Comparison of ENCODE assay signal across 8 mouse cellular contexts in genomic region chr6:51173620-51174442, GRCm38 (mm10).
A peak's percentile ranks its signal among the peaks of the same experiment; 100 is the strongest.
DNase-seq lines count a peak whose midpoint lies in the region; ATAC-seq and TF ChIP-seq lines count a peak whose summit lies in the region.

No protein-coding gene starts in this region.

- peak overlapping the region; percentile 74 for H3K27ac ChIP-seq in heart, embryonic 11.5 days (ENCODE audit: low read depth, low read length)
- H3K27ac ChIP-seq in embryonic fibroblast, embryonic 13.5 days (ENCODE audit: insufficient read depth, low read length), result peak overlapping the region; percentile 98
- peak overlapping the region; percentile 86 for H3K27ac ChIP-seq in kidney, postnatal 0 days
- no peak overlapping the region for H3K27ac ChIP-seq in left cerebral cortex, adult 2 months

- peak overlapping the region; percentile 91 for H3K4me2 ChIP-seq in heart, embryonic 11.5 days
- H3K4me2 ChIP-seq in kidney, postnatal 0 days (ENCODE audit: low read length), result peak overlapping the region; percentile 85

- intact Hi-C loops in left cerebral cortex, adult 2 months (cut with DNase I), result loop anchor here (5.0 kb wide), 1 partner anchor 1403 kb away; no protein-coding TSS in a partner anchor

- peaks cover 16% of the 10 kb centered on the region for H3K4me1 ChIP-seq in heart, embryonic 11.5 days (ENCODE audit: control insufficient read depth, insufficient read depth, low read length)
- peaks cover 6% of the 10 kb centered on the region; the same call in 1 of the 2 replicates for H3K4me1 ChIP-seq in embryonic fibroblast, embryonic 13.5 days (ENCODE audit: control insufficient read depth, insufficient read depth, low read length)
- peaks cover 17% of the 10 kb centered on the region for H3K4me1 ChIP-seq in kidney, postnatal 0 days (replicated peaks; ENCODE audit: insufficient read depth, low read length)

- ATAC-seq in heart, embryonic 11.5 days (replicated peaks; ENCODE audit: insufficient number of reproducible peaks, low FRiP score, low TSS enrichment), result no peak
- no peak for ATAC-seq in kidney, postnatal 0 days (replicated peaks; ENCODE audit: low FRiP score, low read depth)

- no peak for TF ChIP-seq CTCF in embryonic fibroblast, embryonic 13.5 days (IDR thresholded peaks at IDR 0.05; ENCODE audit: borderline replicate concordance, insufficient read depth, low read length)
- TF ChIP-seq CTCF in kidney, postnatal 0 days (IDR thresholded peaks at IDR 0.05; ENCODE audit: low read depth), result no peak
- TF ChIP-seq CTCF in left cerebral cortex, adult 2 months (IDR thresholded peaks at IDR 0.05), result no peak

- H3K36me3 ChIP-seq in heart, embryonic 11.5 days (ENCODE audit: control insufficient read depth, insufficient read depth, low read length), result no peaks in the 10 kb centered on the region
- H3K36me3 ChIP-seq in kidney, postnatal 0 days (ENCODE audit: insufficient read depth, low read length), result no peaks in the 10 kb centered on the region

- H3K9ac ChIP-seq in heart, embryonic 11.5 days (ENCODE audit: low read depth, low read length), result peak overlapping the region; percentile 69
- H3K9ac ChIP-seq in kidney, postnatal 0 days (ENCODE audit: low read depth, low read length), result peak overlapping the region; percentile 50; the same call in 1 of the 2 replicates

- under 1% methylated on average over 28 of the region's 28 CpGs for WGBS in heart, embryonic 11.5 days (ENCODE audit: insufficient replicate concordance)
- WGBS in kidney, postnatal 0 days, result 3% methylated on average over 28 of the region's 28 CpGs

- peaks cover 18% of the 10 kb centered on the region; the same call in 1 of the 2 replicates for H3K27me3 ChIP-seq in heart, embryonic 11.5 days (ENCODE audit: control insufficient read depth, insufficient read depth, low read length)
- H3K27me3 ChIP-seq in kidney, postnatal 0 days (ENCODE audit: insufficient read depth, low read length), result peaks cover 16% of the 10 kb centered on the region

- H3K4me3 ChIP-seq in heart, embryonic 11.5 days (ENCODE audit: low read depth, low read length), result peak overlapping the region; percentile 48
- H3K4me3 ChIP-seq in embryonic fibroblast, embryonic 13.5 days (ENCODE audit: insufficient read depth, low read length), result peak overlapping the region; percentile 53
- H3K4me3 ChIP-seq in kidney, postnatal 0 days (replicated peaks; ENCODE audit: low read depth, low read length), result peak overlapping the region; percentile 38
- no peak overlapping the region for H3K4me3 ChIP-seq in left cerebral cortex, adult 2 months

- no peaks in the 10 kb centered on the region for H3K9me3 ChIP-seq in heart, embryonic 11.5 days (replicated peaks; ENCODE audit: control insufficient read depth, low read length)
- H3K9me3 ChIP-seq in kidney, postnatal 0 days (replicated peaks; ENCODE audit: low read length), result no peaks in the 10 kb centered on the region

- no peak for DNase-seq in heart, adult 8-10 months (ENCODE audit: low spot score)
- DNase-seq in kidney, postnatal 0 days (ENCODE audit: low spot score), result peak; percentile 69
- DNase-seq in neural tube, embryonic 10.5 days (ENCODE audit: extremely low spot score, low spot score), result peak; percentile 60
- DNase-seq in cerebellum, adult 9-11 months, result no peak
- no peak for DNase-seq in left cerebral cortex, adult 2 months (ENCODE audit: extremely low spot score in 1 of 2, low spot score in 2 of 2)
- DNase-seq in layer of hippocampus, adult 8-10 months (ENCODE audit: low spot score in 2 of 2), result no peak

- TF ChIP-seq POLR2A in embryonic fibroblast, embryonic 13.5 days (IDR thresholded peaks at IDR 0.05; ENCODE audit: low read depth, low read length), result peak; percentile 11

Comparison
In these comparisons a context has a peak if more than half of its experiments do, and no peak if none do; other contexts are left out.
1. DNase-seq: peak in kidney, postnatal 0 days (single experiment) and neural tube, embryonic 10.5 days (single experiment); none in heart, adult 8-10 months (single experiment), cerebellum, adult 9-11 months (single experiment), left cerebral cortex, adult 2 months (0 of 2) and layer of hippocampus, adult 8-10 months (0 of 2).